Mouse (Mus musculus) gastrocnemius, postnatal 4 days (tissue): ENCODE measurements around the gene Map3k7. TPM values are rescaled to one million over a fixed set of nuclear protein-coding genes. Genes with fewer than 3 reads are reported as not detected.

ENCODE experiments used
- DNase-seq, 2 experiments: peaks; one replicate each; pipeline ENCODE4 v3.0.0; 2021 to 2022; ENCODE audit warnings: low spot score in 2 of 2, mixed read lengths in 2 of 2
- long read RNA-seq, 2 experiments: library from polyadenylated mRNA; stranded (forward); transcript quantifications; one replicate each; pipeline ENCODE4 v2.0.0; 2021
- total RNA-seq, 2 experiments: library from RNA; stranded (reverse); gene quantifications; 2 replicates each; pipeline ENCODE4 v1.2.3; 2021

Gene Map3k7
- total RNA-seq = 10 to 100 TPM; 54.3 to 59.0 TPM
- long read RNA-seq, experiment 1, full-length matches to known transcripts = 43 of 57 reads
- long read RNA-seq, experiment 1, partial matches to known transcripts = 5 of 57 reads
- long read RNA-seq, experiment 1, other reads (novel, unspliced or antisense) = 9 of 57 reads
- long read RNA-seq, experiment 2, full-length matches to known transcripts = 39 of 49 reads
- long read RNA-seq, experiment 2, partial matches to known transcripts = 0 of 49 reads
- long read RNA-seq, experiment 2, other reads (novel, unspliced or antisense) = 10 of 49 reads

DNA sequence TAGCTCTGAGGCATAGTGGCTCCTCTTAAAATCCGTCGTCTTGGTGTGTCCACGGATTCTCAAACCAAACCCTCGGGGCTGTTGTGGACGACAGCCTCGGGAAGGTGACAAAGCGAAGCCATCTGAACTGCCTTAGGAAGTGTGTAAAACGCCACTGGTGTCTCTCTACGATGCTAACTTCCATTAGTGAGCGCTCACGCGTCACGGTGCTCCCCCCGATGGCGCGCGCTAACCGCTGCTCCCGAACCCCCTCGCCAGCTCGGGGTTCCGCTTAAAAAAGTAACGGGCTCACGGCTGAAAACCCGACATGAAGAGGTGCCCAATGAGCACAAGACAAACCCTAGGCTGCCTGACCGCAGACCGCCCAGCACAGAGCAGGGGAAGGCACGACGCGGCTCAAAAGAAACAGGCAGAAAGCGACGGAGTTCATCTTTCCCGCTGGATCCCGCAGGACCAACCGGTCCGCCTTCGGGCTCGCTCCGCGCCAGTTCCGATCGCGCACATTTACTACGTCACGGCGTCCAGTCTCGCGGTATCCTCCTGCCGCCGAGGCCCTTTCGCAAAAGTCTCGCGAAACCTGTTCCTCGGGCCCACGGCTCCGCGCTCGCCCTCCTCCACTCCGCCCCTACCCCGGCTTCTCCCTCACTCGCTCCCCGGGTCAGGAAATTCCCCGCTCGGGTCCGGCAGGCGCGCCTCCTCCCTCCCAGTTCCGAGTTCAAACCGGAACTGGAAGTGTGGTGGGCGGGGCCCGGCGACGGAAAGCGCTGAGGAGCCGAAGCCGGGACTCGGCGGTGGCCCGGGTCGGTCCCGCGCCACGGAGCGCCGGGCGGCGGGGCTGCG, at the start of gene Map3k7:
Gene Map3k7 (plus strand): TSS at position 744 of the 840 bp plus-strand sequence.
- peak; percentile 94 to 97 for DNase-seq

GRCm38 (mm10) chr4:31915114-31915513, 48.8 kb upstream of the Map3k7 start:
- DNase-seq = no peak

- DNase-seq = no peak
Measured at GRCm38 (mm10) chr4:31918717-31919116, 45.2 kb upstream of the Map3k7 start.

- DNase-seq = no peak
Measured at GRCm38 (mm10) chr4:31922215-31922614, 41.7 kb upstream of the Map3k7 start.

DNA sequence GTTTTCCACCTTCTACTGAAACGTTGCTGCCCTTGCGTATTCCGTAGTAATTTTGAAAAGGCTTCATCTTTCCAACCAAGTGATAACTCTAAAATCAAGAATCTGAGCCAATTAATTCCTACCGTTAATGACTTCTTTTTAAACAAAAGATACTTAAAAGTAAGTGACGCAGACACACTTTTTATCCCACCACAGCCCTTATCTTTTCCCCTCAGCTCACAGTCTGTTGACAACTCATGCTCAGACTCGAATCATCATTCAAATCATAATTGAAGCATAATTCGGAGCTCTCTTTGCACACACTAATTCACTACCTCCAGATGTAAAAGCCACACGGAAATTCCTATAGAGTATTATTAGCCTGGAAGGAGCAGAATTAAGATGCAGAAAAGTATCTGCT, 40.5 kb upstream of the Map3k7 start:
- DNase-seq = no peak

DNA sequence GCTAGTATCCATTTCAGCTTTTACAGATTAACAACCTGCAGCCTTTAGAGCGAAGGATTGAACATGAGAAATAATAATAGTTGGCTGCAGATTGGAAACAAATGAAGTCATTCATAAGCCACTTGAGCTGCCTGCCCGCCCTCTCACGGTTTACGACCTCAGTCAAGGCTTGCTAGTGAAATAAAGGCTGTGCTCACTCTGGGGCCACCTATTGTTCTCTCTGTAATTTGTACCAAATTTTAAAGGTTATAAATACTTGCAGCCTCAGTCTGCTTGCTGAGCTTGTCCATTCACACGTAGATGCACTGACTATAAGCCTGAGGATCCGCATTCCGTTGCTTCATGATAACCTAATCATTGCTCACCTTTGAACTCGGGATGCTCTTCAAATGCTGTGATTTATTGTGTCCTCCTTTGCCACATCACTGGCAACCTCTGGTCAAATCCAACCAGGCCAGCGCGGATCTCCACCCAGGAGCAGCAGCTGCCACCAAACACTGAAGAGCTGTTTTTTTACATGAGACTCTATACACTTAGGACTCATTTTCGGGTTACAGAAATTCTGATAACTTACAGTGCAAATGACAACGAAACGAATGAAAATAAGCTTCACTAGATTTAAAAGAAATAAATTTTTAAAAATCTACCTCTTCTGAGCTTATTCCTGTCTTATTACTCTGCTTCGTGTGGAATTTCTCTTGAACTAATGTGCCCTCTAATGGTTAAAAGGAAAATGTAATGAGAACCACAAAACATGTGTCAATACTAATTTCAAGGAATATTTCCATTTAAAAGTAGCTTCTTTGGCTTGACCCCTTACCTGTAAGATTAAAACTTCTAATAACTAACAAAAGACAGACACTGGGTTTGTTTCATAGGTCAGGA, 39.4 kb upstream of the Map3k7 start:
- DNase-seq = no peak

GRCm38 (mm10) chr4:31933171-31933570, 30.7 kb upstream of the Map3k7 start:
- DNase-seq = no peak

DNA sequence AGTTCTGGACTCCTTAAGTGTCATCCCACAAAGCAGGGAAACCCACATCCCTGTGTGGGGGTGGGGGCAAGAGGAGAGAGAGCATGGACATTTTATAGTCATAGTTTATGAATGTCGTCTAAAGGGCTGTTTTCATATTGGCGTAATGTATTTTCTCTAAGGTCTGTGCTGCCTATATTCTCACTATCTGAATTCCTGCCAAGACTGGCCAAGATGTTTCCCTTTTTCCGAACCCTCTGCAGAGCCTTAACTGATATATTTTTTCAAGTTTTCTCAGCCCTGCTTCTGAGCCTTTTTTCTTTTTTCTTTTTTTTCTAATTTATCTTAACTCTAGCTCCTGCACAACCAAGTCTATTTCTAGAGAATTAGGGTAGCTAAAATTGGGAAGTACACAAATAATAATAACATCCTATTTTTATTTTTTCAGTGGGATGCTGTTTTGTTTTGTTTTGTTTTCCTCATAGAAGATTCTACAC, 28.0 kb upstream of the Map3k7 start:
- no peak for DNase-seq

- no peak for DNase-seq
Measured at GRCm38 (mm10) chr4:31936358-31936757, 27.5 kb upstream of the Map3k7 start.

- DNase-seq = no peak
Measured at GRCm38 (mm10) chr4:31936911-31937375, 27.0 kb upstream of the Map3k7 start.

GRCm38 (mm10) chr4:31937376-31938281, 26.3 kb upstream of the Map3k7 start:
- DNase-seq = peak in 1 of 2 experiments; percentile 29

- no peak for DNase-seq
Measured at GRCm38 (mm10) chr4:31938416-31939106, 25.3 kb upstream of the Map3k7 start.

DNA sequence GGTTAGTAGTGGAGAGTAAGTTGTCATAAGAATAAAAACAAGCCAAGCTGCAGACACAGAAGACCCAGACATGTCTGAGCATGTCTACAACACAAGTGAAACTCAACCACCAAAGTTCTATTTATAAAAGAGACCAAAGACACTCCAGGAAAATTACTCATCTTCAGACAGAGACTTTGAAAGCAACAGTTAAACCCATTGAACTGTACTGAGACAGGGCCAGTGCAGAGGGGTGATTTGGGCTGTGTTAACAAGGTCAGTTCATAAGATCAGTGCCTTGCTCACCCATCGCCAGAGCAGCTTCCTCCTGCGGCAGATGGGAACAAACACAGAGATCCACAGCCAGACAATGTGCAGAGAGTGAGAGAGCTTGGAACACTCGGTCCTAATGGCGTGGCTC, 22.3 kb upstream of the Map3k7 start:
- peak in 1 of 2 experiments; percentile 16 for DNase-seq

DNA sequence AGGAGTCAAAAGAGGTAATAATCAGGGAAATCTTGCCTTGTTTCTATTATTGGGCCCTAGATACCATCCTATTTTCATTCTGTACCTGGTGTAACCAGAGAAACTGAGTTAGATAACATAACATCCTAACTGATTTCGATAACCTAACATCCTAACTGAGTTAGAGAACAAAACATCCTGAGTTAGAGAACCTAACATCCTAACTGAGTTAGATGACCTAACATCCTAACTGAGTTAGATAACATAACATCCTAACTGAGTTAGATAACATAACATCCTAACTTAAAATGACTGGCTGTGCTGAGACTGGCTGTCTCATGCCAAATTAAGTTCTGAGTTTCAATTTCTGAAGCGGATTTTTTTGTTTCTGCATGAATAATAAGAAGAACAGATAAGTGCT, 20.9 kb upstream of the Map3k7 start:
- DNase-seq = no peak

- DNase-seq = no peak
Measured at GRCm38 (mm10) chr4:31964194-31964875, 438 bp downstream of the Map3k7 start.

GRCm38 (mm10) chr4:31965208-31965607, 1.3 kb downstream of the Map3k7 start:
- DNase-seq = no peak

- no peak for DNase-seq
Measured at GRCm38 (mm10) chr4:31971437-31971836, 7.5 kb downstream of the Map3k7 start.

DNA sequence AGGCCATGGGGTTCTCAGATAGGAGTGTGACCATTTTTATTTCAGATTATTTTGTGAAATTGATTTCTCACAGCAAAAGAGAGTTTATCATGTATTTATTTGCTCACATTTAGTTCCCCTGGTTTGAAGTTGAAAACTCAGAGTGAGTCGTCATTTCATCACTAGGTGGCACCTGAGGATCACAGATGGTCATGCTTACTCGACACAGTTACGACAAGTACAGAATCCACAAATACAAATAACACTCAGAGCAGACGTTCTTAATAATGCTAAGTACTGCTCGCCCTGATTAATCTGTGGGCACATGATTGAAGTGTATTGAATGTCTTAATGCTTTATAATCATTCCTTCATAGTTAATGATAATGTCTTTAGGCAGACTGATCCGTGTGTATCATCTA, 8.3 kb downstream of the Map3k7 start:
- no peak for DNase-seq
